Mouse (Mus musculus) olfactory bulb, adult 2 months (tissue): Measurements from ENCODE around the gene Smim7.

Experiments
- CTCF ChIP-seq: fragments of 200-500 bp; IDR thresholded peaks from 2 replicates; pipeline ENCODE4 v1.5.1; 2012; ENCODE audit warnings: low read depth, mild to moderate bottlenecking, low read length, moderate library complexity; ENCODE audit not compliant: insufficient read depth
- POLR2A ChIP-seq: fragments of 200-500 bp; IDR thresholded peaks from 2 replicates; pipeline ENCODE4 v1.6.1; 2012; ENCODE audit warnings: mild to moderate bottlenecking, low read depth, low read length, moderate library complexity; ENCODE audit not compliant: insufficient read depth

DNA sequence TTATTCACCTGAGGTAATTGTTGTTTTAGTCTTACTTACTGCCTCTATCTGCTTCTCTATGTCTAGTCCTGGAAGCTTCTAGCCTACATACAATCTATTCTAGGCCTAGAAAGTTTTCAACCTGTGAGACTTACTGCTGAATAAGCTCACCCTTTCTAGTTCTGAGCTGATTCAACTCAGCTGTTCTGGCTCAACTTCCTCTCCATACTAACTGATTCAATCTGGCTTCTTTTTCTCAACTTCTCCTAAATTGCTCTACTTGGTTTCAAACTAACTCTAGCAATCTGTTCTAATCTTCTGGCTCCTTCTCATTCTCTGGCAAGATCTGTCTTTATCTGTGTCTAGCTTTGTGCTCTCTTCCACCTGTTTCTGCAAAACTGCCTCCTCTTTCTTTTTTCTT is 49.0 kb downstream of the Smim7 start:
- no peak for TF ChIP-seq CTCF
- TF ChIP-seq POLR2A, result no peak
